Mouse (Mus musculus) heart, embryonic 16.5 days (tissue): ENCODE results near the gene Fbxw21. TPM values are rescaled to one million over a fixed set of nuclear protein-coding genes. Genes with fewer than 3 reads are reported as not detected.

Experiments
- ATAC-seq: fragments of 200-750 bp; cut with Nextera tagmentation; replicated peaks from 2 replicates; pipeline ENCODE4 v1.8.0; 2017; ENCODE audit warnings: moderate number of reproducible peaks; ENCODE audit not compliant: insufficient read depth, low FRiP score; ENCODE audit errors: extremely low read depth
- H3K27ac ChIP-seq: fragments of 300-500 bp; sonication (generic); 2 replicates; pipeline ENCODE4 v1.5.1; 2014; ENCODE audit warnings: mild to moderate bottlenecking, low read length, control low read depth, moderate library complexity
- H3K27me3 ChIP-seq: fragments of 300-500 bp; sonication (generic); 2 replicates; pipeline ENCODE4 v1.6.1; 2014; ENCODE audit warnings: low read length, mixed read lengths; ENCODE audit not compliant: control insufficient read depth, insufficient read depth
- H3K36me3 ChIP-seq: fragments of 300-500 bp; sonication (generic); 2 replicates; pipeline ENCODE4 v1.6.1; 2014; ENCODE audit not compliant: control insufficient read depth, insufficient read depth
- H3K4me1 ChIP-seq: fragments of 300-500 bp; sonication (generic); 2 replicates; pipeline ENCODE4 v1.6.1; 2014; ENCODE audit warnings: low read length, mixed read lengths; ENCODE audit not compliant: control insufficient read depth, insufficient read depth
- H3K4me2 ChIP-seq: fragments of 300-500 bp; sonication (generic); 2 replicates; pipeline ENCODE4 v1.6.1; 2014; ENCODE audit warnings: low read depth, mild to moderate bottlenecking, control low read depth, low read length
- H3K4me3 ChIP-seq: fragments of 300-500 bp; sonication (generic); 2 replicates; pipeline ENCODE4 v1.5.1; 2014; ENCODE audit warnings: mild to moderate bottlenecking, control low read depth, low read length
- H3K9ac ChIP-seq: fragments of 300-500 bp; sonication (generic); 2 replicates; pipeline ENCODE4 v1.6.1; 2014; ENCODE audit warnings: low read length, control low read depth
- H3K9me3 ChIP-seq: fragments of 300-500 bp; sonication (generic); replicated peaks from 2 replicates; pipeline ENCODE4 v1.6.1; 2016; ENCODE audit warnings: low read length; ENCODE audit not compliant: control insufficient read depth
- WGBS: fragments of 180-500 bp; shearing (Covaris S2); extraction: QIAGEN DNeasy Blood & Tissue Kit; methylation state at CpG from one replicate; pipeline ENCODE4 v1.1.7; 2014; 5-methylcytosine and 5-hydroxymethylcytosine counted together
- polyA plus RNA-seq: library from polyadenylated mRNA; unstranded; fragments of >200 nt; fragmentation: Nextera tagmentation; extraction: Ambion mirVana; gene quantifications from 2 replicates; pipeline ENCODE4 v1.2.1, GENCODE M21; 2015

The Fbxw21 gene
- polyA plus RNA-seq, 1 experiment from 2014 or later = not detected

- Histone ChIP-seq H3K4me2 (no peak overlapping the region), H3K9ac (peak overlapping the region; percentile 34; the same call in 1 of the 2 replicates), H3K4me3 (no peak overlapping the region), H3K27me3 (no peaks in the 10 kb centered on the region), H3K36me3 (peaks cover 41% of the 10 kb centered on the region), H3K9me3 (no peaks in the 10 kb centered on the region), H3K27ac (peak overlapping the region; percentile 32; the same call in 1 of the 2 replicates), H3K4me1 (peaks cover 32% of the 10 kb centered on the region)
- peak; percentile 46; the same call in 1 of the 2 replicates for ATAC-seq
- WGBS = 51% methylated on average over 12 of the region's 12 CpGs
Measured at GRCm38 (mm10) chr9:109105011-109105410, 56.8 kb downstream of the Fbxw21 start.

- H3K4me2 ChIP-seq = no peak overlapping the region
- no peaks in the 10 kb centered on the region for H3K9me3 ChIP-seq
- H3K4me1 ChIP-seq = peaks cover 41% of the 10 kb centered on the region
- H3K36me3 ChIP-seq = peaks cover 35% of the 10 kb centered on the region
- no peaks in the 10 kb centered on the region for H3K27me3 ChIP-seq
- H3K9ac ChIP-seq = no peak overlapping the region
- H3K4me3 ChIP-seq = no peak overlapping the region
- ATAC-seq = no peak
- 94% methylated on average over 9 of the region's 9 CpGs for WGBS
- no peak overlapping the region for H3K27ac ChIP-seq
Measured at GRCm38 (mm10) chr9:109104083-109104482, 57.8 kb downstream of the Fbxw21 start.

GRCm38 (mm10) chr9:109103250-109103649, 58.6 kb downstream of the Fbxw21 start:
- H3K9ac ChIP-seq = 0 out of 2 replicates have a peak overlapping the region, but pooled peaks have one; percentile 28
- no peak overlapping the region for H3K4me2 ChIP-seq
- 50% methylated on average over 7 of the region's 7 CpGs for WGBS
- no peak for ATAC-seq
- peaks cover 32% of the 10 kb centered on the region for H3K36me3 ChIP-seq
- H3K4me1 ChIP-seq = peaks cover 48% of the 10 kb centered on the region
- no peaks in the 10 kb centered on the region for H3K27me3 ChIP-seq
- no peaks in the 10 kb centered on the region for H3K9me3 ChIP-seq
- no peak overlapping the region for H3K4me3 ChIP-seq
- peak overlapping the region; percentile 39; the same call in 1 of the 2 replicates for H3K27ac ChIP-seq

- Histone ChIP-seq H3K27ac (peak overlapping the region; percentile 39; the same call in 1 of the 2 replicates), H3K9ac (peak overlapping the region; percentile 28; the same call in 1 of the 2 replicates), H3K4me3 (no peak overlapping the region), H3K4me2 (no peak overlapping the region), H3K9me3 (no peaks in the 10 kb centered on the region), H3K4me1 (peaks cover 54% of the 10 kb centered on the region), H3K27me3 (no peaks in the 10 kb centered on the region), H3K36me3 (peaks cover 28% of the 10 kb centered on the region)
- 78% methylated on average over 3 of the region's 3 CpGs for WGBS
- no peak for ATAC-seq
Measured at GRCm38 (mm10) chr9:109102541-109102940, 59.3 kb downstream of the Fbxw21 start.

GRCm38 (mm10) chr9:109101933-109102445, 59.9 kb downstream of the Fbxw21 start:
- H3K9ac ChIP-seq = no peak overlapping the region
- no peaks in the 10 kb centered on the region for H3K27me3 ChIP-seq
- H3K27ac ChIP-seq = no peak overlapping the region
- no peaks in the 10 kb centered on the region for H3K9me3 ChIP-seq
- peaks cover 59% of the 10 kb centered on the region for H3K4me1 ChIP-seq
- peaks cover 26% of the 10 kb centered on the region for H3K36me3 ChIP-seq
- H3K4me2 ChIP-seq = no peak overlapping the region
- WGBS = 91% methylated on average over 5 of the region's 5 CpGs
- H3K4me3 ChIP-seq = no peak overlapping the region
- no peak for ATAC-seq

GRCm38 (mm10) chr9:109100307-109100928, 61.4 kb downstream of the Fbxw21 start:
- Histone ChIP-seq H3K4me1 (peaks cover 64% of the 10 kb centered on the region), H3K4me2 (no peak overlapping the region), H3K9ac (peak overlapping the region; percentile 89; the same call in 1 of the 2 replicates), H3K4me3 (no peak overlapping the region), H3K36me3 (peaks cover 11% of the 10 kb centered on the region; the same call in 1 of the 2 replicates), H3K9me3 (no peaks in the 10 kb centered on the region), H3K27me3 (no peaks in the 10 kb centered on the region), H3K27ac (no peak overlapping the region)
- WGBS = 84% methylated on average over 20 of the region's 20 CpGs
- no peak for ATAC-seq

GRCm38 (mm10) chr9:109098969-109099368, 62.9 kb downstream of the Fbxw21 start:
- peak overlapping the region; percentile 89 for H3K9ac ChIP-seq
- 12% methylated on average over 6 of the region's 6 CpGs for WGBS
- peaks cover 8% of the 10 kb centered on the region; the same call in 1 of the 2 replicates for H3K36me3 ChIP-seq
- peaks cover 62% of the 10 kb centered on the region for H3K4me1 ChIP-seq
- H3K27ac ChIP-seq = peak overlapping the region; percentile 97
- peak overlapping the region; percentile 81 for H3K4me2 ChIP-seq
- ATAC-seq = peak; percentile 73
- peak overlapping the region; percentile 36 for H3K4me3 ChIP-seq
- H3K9me3 ChIP-seq = no peaks in the 10 kb centered on the region
- no peaks in the 10 kb centered on the region for H3K27me3 ChIP-seq

GRCm38 (mm10) chr9:109098366-109098765, 63.5 kb downstream of the Fbxw21 start:
- 67% methylated on average over 8 of the region's 8 CpGs for WGBS
- peaks cover 67% of the 10 kb centered on the region for H3K4me1 ChIP-seq

GRCm38 (mm10) chr9:109097831-109098230, 64.0 kb downstream of the Fbxw21 start:
- Histone ChIP-seq H3K4me2 (peak overlapping the region; percentile 81), H3K27ac (peak overlapping the region; percentile 97), H3K27me3 (no peaks in the 10 kb centered on the region), H3K9me3 (no peaks in the 10 kb centered on the region), H3K36me3 (peaks cover 8% of the 10 kb centered on the region; the same call in 1 of the 2 replicates), H3K4me1 (peaks cover 66% of the 10 kb centered on the region), H3K9ac (peak overlapping the region; percentile 89), H3K4me3 (peak overlapping the region; percentile 3)
- ATAC-seq = peak; percentile 8; the same call in 1 of the 2 replicates
- 37% methylated on average over 5 of the region's 5 CpGs for WGBS

More at GRCm38 (mm10) chr9:109098366-109098765, 63.5 kb downstream of the Fbxw21 start:
- Histone ChIP-seq H3K27me3 (no peaks in the 10 kb centered on the region), H3K9me3 (no peaks in the 10 kb centered on the region), H3K4me3 (peak overlapping the region; percentile 3), H3K36me3 (peaks cover 8% of the 10 kb centered on the region; the same call in 1 of the 2 replicates), H3K9ac (peak overlapping the region; percentile 89), H3K27ac (peak overlapping the region; percentile 97), H3K4me2 (peak overlapping the region; percentile 81)
- no peak for ATAC-seq
